Mouse (Mus musculus) layer of hippocampus, postnatal 25 days (tissue): ENCODE data around the gene Gm42878. TPM values are rescaled to one million over a fixed set of nuclear protein-coding genes. Genes with fewer than 3 reads are reported as not detected.
"Not testable (repeated sequence)": the region's sequence is repeated elsewhere in the genome, so short reads cannot be mapped to it uniquely, and the experiment has no call there.

ENCODE experiments used
- DNase-seq, 2 experiments: peaks; one replicate each; pipeline ENCODE4 v3.0.0; 2022; ENCODE audit warnings: mixed read lengths in 2 of 2, low spot score in 1 of 2; ENCODE audit errors: extremely low spot score in 1 of 2
- total RNA-seq, 2 experiments: library from RNA; stranded (reverse); gene quantifications; 2 replicates each; pipeline ENCODE4 v1.2.3; 2021

The Gm42878 gene
- total RNA-seq, 2 experiments from 2014 or later: not detected

DNA sequence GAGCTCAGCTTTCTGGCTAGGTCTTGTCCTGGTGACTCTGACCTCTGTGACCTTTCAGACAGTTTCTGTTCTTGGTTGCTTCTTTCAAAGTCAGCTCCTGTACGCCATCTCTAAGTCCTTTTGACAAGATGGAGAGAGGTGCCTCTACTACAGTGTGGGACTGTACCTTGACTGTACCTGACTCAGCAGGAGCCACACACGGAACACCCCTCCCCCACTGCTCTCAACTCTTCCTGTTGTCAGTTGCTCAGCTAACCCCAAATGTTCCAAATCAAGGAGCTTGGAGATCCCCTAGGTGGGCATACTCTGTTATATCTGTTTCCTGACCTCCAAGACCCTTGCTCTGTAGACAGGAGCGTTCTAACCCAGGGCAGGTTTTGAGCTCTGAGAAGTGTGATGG lies 42.1 kb downstream of the Gm42878 start, which contains the start of gene Adam1b:
Gene Adam1b (minus strand): TSS at position 205 of the 400 bp plus-strand sequence.
- no peak for DNase-seq

DNA sequence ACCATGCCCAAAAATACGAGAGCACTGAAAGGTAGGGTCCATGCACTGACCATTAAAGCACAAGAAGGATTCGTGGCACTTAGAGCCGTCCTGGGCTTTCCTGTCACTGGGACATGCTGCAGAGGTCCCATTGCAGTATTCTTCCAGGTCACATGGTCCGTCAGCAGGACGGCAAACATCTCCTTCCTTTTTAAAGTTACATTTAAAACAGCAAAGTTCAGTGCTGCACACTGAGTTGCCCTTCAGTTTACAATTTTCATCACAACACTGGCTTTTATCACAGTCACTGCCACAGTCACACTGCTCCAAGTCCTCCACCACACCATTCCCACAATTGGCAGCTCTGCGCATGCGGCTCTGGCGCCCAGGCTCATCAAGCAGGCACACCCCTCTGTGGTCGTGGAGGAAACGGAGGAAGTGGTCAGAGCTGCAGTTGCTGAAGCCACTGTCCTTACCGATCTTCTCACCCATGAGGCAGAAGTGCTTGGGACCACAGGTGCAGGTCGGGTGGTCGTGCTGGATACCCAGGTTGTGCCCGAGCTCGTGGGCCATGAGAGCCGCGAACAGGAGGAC lies 43.8 kb downstream of the Gm42878 start:
- DNase-seq: not testable (repeated sequence)

- no peak for DNase-seq
Measured at GRCm38 (mm10) chr5:121500719-121501118, 44.6 kb downstream of the Gm42878 start.

GRCm38 (mm10) chr5:121493305-121493704 lies 52.0 kb downstream of the Gm42878 start:
- DNase-seq: peak in 1 of 2 experiments; percentile 11

DNA sequence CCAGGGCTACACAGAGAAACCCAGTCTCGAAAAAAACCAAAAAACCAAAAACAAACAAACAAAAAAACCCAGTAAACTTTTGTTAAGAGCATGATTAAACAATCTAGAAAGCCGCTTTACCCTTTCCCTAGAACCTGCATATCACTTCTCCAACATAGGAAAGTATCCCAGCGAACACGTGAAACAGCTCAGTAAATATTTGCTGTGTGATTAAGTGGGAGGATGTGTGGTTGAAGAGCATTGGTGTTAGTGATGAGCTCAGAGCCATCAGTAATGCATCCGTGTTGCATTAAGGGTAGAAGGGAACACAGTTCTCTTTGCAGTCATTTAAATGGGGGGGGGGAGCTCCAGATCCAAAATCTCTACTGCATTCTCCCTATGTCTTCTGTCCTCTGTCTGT lies 60.5 kb downstream of the Gm42878 start:
- no peak for DNase-seq

GRCm38 (mm10) chr5:121477680-121478079 lies 67.6 kb downstream of the Gm42878 start:
- no peak for DNase-seq

DNA sequence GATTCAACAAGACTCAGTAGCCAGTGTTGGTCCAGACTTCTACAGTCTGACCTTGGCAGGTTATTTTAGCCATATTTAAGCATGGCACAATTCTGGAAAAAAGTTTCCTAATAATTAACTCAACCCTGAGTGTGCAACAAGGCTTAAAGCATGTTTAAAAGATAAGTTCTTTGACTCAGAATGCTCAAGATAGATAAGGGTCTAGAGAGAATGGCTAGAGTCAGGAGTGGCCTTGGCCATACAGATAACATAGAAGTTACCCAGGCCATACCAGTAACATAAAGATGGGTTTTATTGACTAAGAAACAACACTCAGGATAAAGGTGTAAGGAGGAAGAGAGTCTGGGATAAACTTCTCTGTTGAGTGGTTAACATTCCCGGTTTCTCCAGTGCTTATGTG lies 69.2 kb downstream of the Gm42878 start:
- DNase-seq: no peak

GRCm38 (mm10) chr5:121474610-121475009 lies 70.7 kb downstream of the Gm42878 start:
- DNase-seq: no peak

GRCm38 (mm10) chr5:121472411-121472810 lies 72.9 kb downstream of the Gm42878 start:
- DNase-seq: no peak

DNA sequence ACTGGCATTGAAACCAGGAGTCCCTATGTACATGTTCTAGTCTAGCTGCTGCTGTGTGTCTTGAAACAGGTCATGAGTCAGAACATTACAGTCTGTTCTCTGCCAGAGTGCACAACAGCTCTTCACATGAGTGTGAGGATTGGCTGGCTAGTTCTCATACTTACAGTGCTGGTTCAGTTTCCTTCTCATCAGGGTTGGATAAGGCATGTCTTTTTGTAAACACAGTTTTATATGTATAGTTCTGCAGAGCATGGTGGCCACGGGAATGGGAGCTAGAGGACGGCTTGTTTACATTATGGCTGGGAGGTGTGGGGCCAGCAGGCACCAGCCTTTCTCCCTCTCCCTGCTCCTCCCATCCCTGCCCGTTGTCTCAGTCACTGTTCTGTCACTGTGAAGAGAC lies 75.7 kb downstream of the Gm42878 start:
- no peak for DNase-seq

Other genes starting within 250 kb of the Gm42878 start
- 10 to 100 TPM; 66.3 to 78.9 TPM for gene Trafd1, start 159.8 kb downstream of the Gm42878 start, total RNA-seq
- 10 to 100 TPM; 39.4 to 41.2 TPM for gene Naa25, start 147.5 kb downstream of the Gm42878 start, total RNA-seq
- gene Tmem116, start 93.6 kb downstream of the Gm42878 start, total RNA-seq: 1 to 10 TPM; 6.6 to 9.3 TPM
- 100 to 1,000 TPM; 131 to 154 TPM for gene Erp29, start 93.0 kb downstream of the Gm42878 start, total RNA-seq
- under 1 TPM in 1 of 2 experiments, not detected in 1; 0.12 TPM for gene Adam1b, start 42.0 kb downstream of the Gm42878 start, total RNA-seq
- 10 to 100 TPM; 12.2 to 16.9 TPM for gene Adam1a, start within 50 bp of the Gm42878 start, total RNA-seq
- gene Mapkapk5, start 423 bp upstream of the Gm42878 start, total RNA-seq: 10 to 100 TPM; 65.4 to 76.7 TPM
- gene Aldh2, start 48.3 kb upstream of the Gm42878 start, total RNA-seq: 100 to 1,000 TPM; 110 to 124 TPM
- 1 to 10 TPM; 6.0 to 7.6 TPM for gene Acad12, start 73.5 kb upstream of the Gm42878 start, total RNA-seq
- gene Acad10, start 115.0 kb upstream of the Gm42878 start, total RNA-seq: 1 to 10 TPM; 3.1 to 3.9 TPM
- 10 to 100 TPM; 63.2 to 63.6 TPM for gene Brap, start 115.1 kb upstream of the Gm42878 start, total RNA-seq
- gene Atxn2, start 165.9 kb upstream of the Gm42878 start, total RNA-seq: 100 to 1,000 TPM; 197 to 244 TPM